Mouse (Mus musculus) liver, adult 2 months (tissue): ENCODE data around the gene Kcng1. TPM values are rescaled to one million over a fixed set of nuclear protein-coding genes. Genes with fewer than 3 reads are reported as not detected.
A peak's percentile ranks its signal among the peaks of the same experiment; 100 is the strongest.

ENCODE experiments used
- DNase-seq: peaks from one replicate; pipeline ENCODE4 v3.0.0-alpha.2; 2011; ENCODE audit warnings: low read depth, low spot score; ENCODE audit errors: extremely low read depth
- H3K27ac ChIP-seq: fragments of 200-500 bp; replicated peaks from 2 replicates; pipeline ENCODE4 v1.5.1; 2012; ENCODE audit warnings: low read depth, mild to moderate bottlenecking, control low read depth, inconsistent platforms, low read length; ENCODE audit not compliant: insufficient read depth
- H3K27me3 ChIP-seq: fragments of 200-500 bp; 2 replicates; pipeline ENCODE4 v1.6.1; 2012; ENCODE audit warnings: mild to moderate bottlenecking, moderate library complexity, low read length, inconsistent platforms; ENCODE audit not compliant: control insufficient read depth, insufficient read depth
- H3K36me3 ChIP-seq: fragments of 200-500 bp; 2 replicates; pipeline ENCODE4 v1.6.1; 2012; ENCODE audit warnings: low read length, inconsistent platforms; ENCODE audit not compliant: control insufficient read depth, insufficient read depth
- H3K4me1 ChIP-seq: fragments of 200-500 bp; 2 replicates; pipeline ENCODE4 v1.6.1; 2011; ENCODE audit warnings: low read length; ENCODE audit not compliant: control insufficient read depth, insufficient read depth
- H3K4me3 ChIP-seq: fragments of 200-500 bp; 2 replicates; pipeline ENCODE4 v1.5.1; 2011; ENCODE audit warnings: low read depth, mild to moderate bottlenecking, control low read depth, low read length, moderate library complexity; ENCODE audit not compliant: insufficient read depth
- H3K79me2 ChIP-seq: fragments of 200-500 bp; 2 replicates; pipeline ENCODE4 v1.6.1; 2012; ENCODE audit warnings: inconsistent platforms, mild to moderate bottlenecking, low read length, moderate library complexity; ENCODE audit not compliant: control insufficient read depth, insufficient read depth
- H3K9ac ChIP-seq: fragments of 200-500 bp; 2 replicates; pipeline ENCODE4 v1.6.1; 2012; ENCODE audit warnings: low read depth, mild to moderate bottlenecking, control low read depth, inconsistent platforms, low read length
- CTCF ChIP-seq: fragments of 200-500 bp; IDR thresholded peaks from 2 replicates; pipeline ENCODE4 v1.5.1; 2011; ENCODE audit warnings: low read depth, low read length, control low read depth
- POLR2A ChIP-seq: fragments of 200-500 bp; IDR thresholded peaks from 2 replicates; pipeline ENCODE4 v1.6.1; 2011; ENCODE audit warnings: low read length, control low read depth; ENCODE audit not compliant: insufficient read depth; ENCODE audit errors: extremely low read depth
- WGBS: fragments of 180-500 bp; shearing (Covaris S2); methylation state at CpG from one replicate; pipeline ENCODE4 v1.1.7; 2018; 5-methylcytosine and 5-hydroxymethylcytosine counted together
- polyA plus RNA-seq: library from polyadenylated mRNA; depleted of rRNA; stranded (reverse); fragments of >200 nt; gene quantifications from 2 replicates; pipeline ENCODE4 v1.2.3, GENCODE M21; 2012
- total RNA-seq: library from RNA; depleted of rRNA; stranded (reverse); fragments of >200 nt; gene quantifications from 2 replicates; pipeline ENCODE4 v1.2.3, GENCODE M21; 2014

Gene Kcng1
- total and polyA plus RNA-seq, 2 experiments = not detected

DNA sequence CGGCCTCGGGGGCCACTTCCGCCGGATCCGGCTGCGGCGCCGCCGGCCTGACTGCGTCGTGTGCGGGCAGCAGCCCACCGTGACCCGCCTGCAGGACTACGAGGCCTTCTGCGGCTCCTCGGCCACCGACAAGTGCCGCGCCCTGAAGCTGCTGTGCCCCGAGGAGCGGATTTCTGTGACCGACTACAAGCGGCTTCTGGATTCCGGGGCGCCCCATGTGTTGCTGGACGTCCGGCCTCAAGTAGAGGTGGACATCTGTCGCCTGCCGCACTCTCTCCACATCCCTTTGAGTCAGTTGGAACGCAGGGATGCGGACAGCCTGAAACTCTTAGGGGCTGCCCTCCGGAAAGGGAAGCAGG, 50.1 kb downstream of the Kcng1 start:
- H3K27ac ChIP-seq = no peak overlapping the region
- no peak for TF ChIP-seq CTCF
- no peak for TF ChIP-seq POLR2A
- H3K4me3 ChIP-seq = peak overlapping the region; percentile 94
- H3K9ac ChIP-seq = peak overlapping the region; percentile 92
- peaks cover 15% of the 10 kb centered on the region for H3K4me1 ChIP-seq
- whole genome bisulfite sequencing = 61% methylated on average over 33 of the region's 33 CpGs
- no peak for DNase-seq
- peaks cover 6% of the 10 kb centered on the region; the same call in 1 of the 2 replicates for H3K36me3 ChIP-seq
- H3K79me2 ChIP-seq = peaks cover 36% of the 10 kb centered on the region
- H3K27me3 ChIP-seq = no peaks in the 10 kb centered on the region

DNA sequence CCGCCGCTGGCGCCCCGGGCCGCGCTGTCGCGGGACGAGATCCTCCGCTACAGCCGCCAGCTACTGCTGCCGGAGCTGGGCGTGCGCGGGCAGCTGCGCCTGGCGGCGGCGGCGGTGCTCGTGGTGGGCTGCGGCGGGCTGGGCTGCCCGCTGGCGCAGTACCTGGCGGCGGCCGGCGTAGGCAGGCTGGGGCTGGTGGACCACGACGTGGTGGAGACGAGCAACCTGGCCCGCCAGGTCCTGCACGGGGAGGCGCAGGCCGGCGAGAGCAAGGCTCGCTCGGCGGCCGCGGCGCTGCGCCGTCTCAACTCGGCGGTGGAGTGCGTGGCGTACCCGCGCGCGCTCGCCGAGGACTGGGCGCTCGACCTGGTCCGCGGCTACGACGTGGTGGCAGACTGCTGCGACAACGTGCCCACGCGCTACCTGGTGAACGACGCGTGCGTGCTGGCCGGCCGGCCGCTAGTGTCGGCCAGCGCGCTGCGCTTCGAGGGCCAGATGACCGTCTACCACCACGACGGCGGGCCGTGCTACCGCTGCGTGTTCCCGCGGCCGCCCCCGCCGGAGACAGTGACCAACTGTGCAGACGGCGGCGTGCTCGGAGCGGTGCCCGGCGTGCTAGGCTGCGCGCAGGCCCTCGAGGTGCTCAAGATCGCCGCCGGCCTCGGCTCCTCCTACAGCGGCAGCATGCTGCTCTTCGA, 50.6 kb downstream of the Kcng1 start:
- Histone ChIP-seq H3K9ac (peak overlapping the region; percentile 92), H3K79me2 (peaks cover 36% of the 10 kb centered on the region), H3K4me1 (peaks cover 15% of the 10 kb centered on the region), H3K27ac (peak overlapping the region; percentile 92), H3K36me3 (peaks cover 11% of the 10 kb centered on the region), H3K4me3 (peak overlapping the region; percentile 94), H3K27me3 (no peaks in the 10 kb centered on the region)
- no peak for TF ChIP-seq POLR2A
- no peak for TF ChIP-seq CTCF
- DNase-seq = no peak
- WGBS = 3% methylated on average over 105 of the region's 105 CpGs

GRCm38 (mm10) chr2:168230026-168230728, 51.4 kb downstream of the Kcng1 start, which contains the start of the genes Gm20716, Dpm1 and Mocs3:
Gene Gm20716, minus strand, starts transcription at chr2:168230364.
Gene Dpm1, minus strand, starts transcription at chr2:168230591.
Gene Mocs3, plus strand, starts transcription at chr2:168230622.
- H3K79me2 ChIP-seq = peaks cover 36% of the 10 kb centered on the region
- TF ChIP-seq POLR2A (peak; percentile 94), CTCF (no peak)
- peak within 1 kb of the TSS; percentile 92 for H3K27ac ChIP-seq
- WGBS = under 1% methylated on average over 73 of the region's 73 CpGs
- H3K4me3 ChIP-seq = peak within 1 kb of the TSS; percentile 94
- peak within 1 kb of the TSS; percentile 92 for H3K9ac ChIP-seq
- no peaks in the 10 kb centered on the region for H3K27me3 ChIP-seq
- peaks cover 15% of the 10 kb centered on the region for H3K4me1 ChIP-seq
- peaks cover 18% of the 10 kb centered on the region for H3K36me3 ChIP-seq
- DNase-seq = peak; percentile 81

- peak; percentile 58 for DNase-seq
- Histone ChIP-seq H3K4me1 (peaks cover 15% of the 10 kb centered on the region), H3K9ac (peak overlapping the region; percentile 92), H3K36me3 (peaks cover 26% of the 10 kb centered on the region), H3K27me3 (no peaks in the 10 kb centered on the region), H3K27ac (peak overlapping the region; percentile 92), H3K79me2 (peaks cover 36% of the 10 kb centered on the region), H3K4me3 (peak overlapping the region; percentile 94)
- TF ChIP-seq POLR2A = 0 out of 2 replicates have a peak, but pooled peaks have one; percentile 16
- no peak for TF ChIP-seq CTCF
- 9% methylated on average over 41 of the region's 41 CpGs for WGBS
Measured at GRCm38 (mm10) chr2:168229116-168230025, 52.2 kb downstream of the Kcng1 start.

DNA sequence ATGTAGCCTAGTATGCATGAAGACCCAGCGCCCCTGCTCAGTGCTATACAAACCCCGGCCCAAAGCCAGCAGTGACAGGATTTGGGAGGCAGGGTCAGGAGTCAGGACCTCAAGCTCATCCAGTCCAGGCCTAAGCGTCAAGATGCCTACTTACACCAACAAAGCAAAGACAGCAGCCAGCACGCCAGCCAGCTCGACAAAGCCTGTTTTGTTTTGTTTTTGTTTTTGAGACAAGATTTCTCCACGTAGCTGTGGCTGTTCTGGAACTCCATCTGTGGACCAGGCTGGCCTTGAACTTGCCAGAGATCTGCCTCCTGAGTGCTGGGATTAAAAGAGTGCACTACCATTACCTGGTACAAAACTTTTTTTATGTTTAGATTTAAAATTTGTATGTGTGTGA, 58.2 kb downstream of the Kcng1 start:
- DNase-seq = no peak
- H3K4me3 ChIP-seq = no peak overlapping the region
- 0 out of 2 replicates have a peak, but pooled peaks cover under 1% of the 10 kb centered on the region for H3K4me1 ChIP-seq
- peaks cover 10% of the 10 kb centered on the region; the same call in 1 of the 2 replicates for H3K79me2 ChIP-seq
- H3K27me3 ChIP-seq = no peaks in the 10 kb centered on the region
- H3K36me3 ChIP-seq = peaks cover 72% of the 10 kb centered on the region
- TF ChIP-seq CTCF (no peak), POLR2A (no peak)
- H3K9ac ChIP-seq = no peak overlapping the region
- H3K27ac ChIP-seq = no peak overlapping the region
- WGBS = 95% methylated on average over 6 of the region's 6 CpGs
